Mouse (Mus musculus): ENCODE measurements around the gene Onecut3. TPM values are rescaled to one million over a fixed set of nuclear protein-coding genes. Genes with fewer than 3 reads are reported as not detected.

Onecut3 gene
- polyA plus RNA-seq, 1 experiment, result not detected

GRCm38 (mm10) chr10:80533704-80534103, 39.1 kb downstream of the Onecut3 start:
- 28% methylated on average over 7 of the region's 7 CpGs for WGBS
- Histone ChIP-seq H3K4me3 (replicated peaks; ENCODE audit: control insufficient read depth, low read depth, low read length) (no peak overlapping the region), H3K27ac (ENCODE audit: control insufficient read depth, insufficient read depth, low read depth, low read length, poor library complexity) (peak overlapping the region; percentile 53), H3K4me1 (ENCODE audit: control insufficient read depth, insufficient read depth, low read length) (peaks cover 7% of the 10 kb centered on the region)
- TF ChIP-seq POLR2A (IDR thresholded peaks at IDR 0.05; ENCODE audit: borderline replicate concordance, control insufficient read depth, low read depth, low read length), result peak; percentile 32; the same call in 1 of the 2 replicates
- TF ChIP-seq CTCF (IDR thresholded peaks at IDR 0.05; ENCODE audit: control insufficient read depth, insufficient read depth, low read length), result no peak

GRCm38 (mm10) chr10:80535071-80535470, 40.4 kb downstream of the Onecut3 start:
- Histone ChIP-seq H3K4me3 (replicated peaks; ENCODE audit: control insufficient read depth, low read depth, low read length) (peak overlapping the region; percentile 38), H3K27ac (ENCODE audit: control insufficient read depth, insufficient read depth, low read depth, low read length, poor library complexity) (peak overlapping the region; percentile 56), H3K4me1 (ENCODE audit: control insufficient read depth, insufficient read depth, low read length) (peaks cover 7% of the 10 kb centered on the region)
- TF ChIP-seq CTCF (IDR thresholded peaks at IDR 0.05; ENCODE audit: control insufficient read depth, insufficient read depth, low read length), result no peak
- no peak for TF ChIP-seq POLR2A (IDR thresholded peaks at IDR 0.05; ENCODE audit: borderline replicate concordance, control insufficient read depth, low read depth, low read length)
- WGBS, result 5% methylated on average over 14 of the region's 14 CpGs

- TF ChIP-seq CTCF (IDR thresholded peaks at IDR 0.05; ENCODE audit: control insufficient read depth, insufficient read depth, low read length) (no peak), POLR2A (IDR thresholded peaks at IDR 0.05; ENCODE audit: borderline replicate concordance, control insufficient read depth, low read depth, low read length) (no peak)
- Histone ChIP-seq H3K4me3 (replicated peaks; ENCODE audit: control insufficient read depth, low read depth, low read length) (peak overlapping the region; percentile 38), H3K27ac (ENCODE audit: control insufficient read depth, insufficient read depth, low read depth, low read length, poor library complexity) (peak overlapping the region; percentile 56), H3K4me1 (ENCODE audit: control insufficient read depth, insufficient read depth, low read length) (peaks cover 7% of the 10 kb centered on the region)
- WGBS, result 26% methylated on average over 13 of the region's 13 CpGs
Observed at GRCm38 (mm10) chr10:80535711-80536110, 41.1 kb downstream of the Onecut3 start.

- Histone ChIP-seq H3K27ac (ENCODE audit: control insufficient read depth, insufficient read depth, low read depth, low read length, poor library complexity) (no peak overlapping the region), H3K4me3 (replicated peaks; ENCODE audit: control insufficient read depth, low read depth, low read length) (no peak overlapping the region), H3K4me1 (ENCODE audit: control insufficient read depth, insufficient read depth, low read length) (peaks cover 7% of the 10 kb centered on the region)
- WGBS, result 46% methylated on average over 5 of the region's 5 CpGs
- TF ChIP-seq CTCF (IDR thresholded peaks at IDR 0.05; ENCODE audit: control insufficient read depth, insufficient read depth, low read length) (no peak), POLR2A (IDR thresholded peaks at IDR 0.05; ENCODE audit: borderline replicate concordance, control insufficient read depth, low read depth, low read length) (no peak)
Observed at GRCm38 (mm10) chr10:80538180-80538579, 43.5 kb downstream of the Onecut3 start.

GRCm38 (mm10) chr10:80538710-80539394, 44.2 kb downstream of the Onecut3 start, which contains the start of gene Atp8b3:
Atp8b3 (minus strand) TSS chr10:80539124.
- H3K4me1 ChIP-seq (ENCODE audit: control insufficient read depth, insufficient read depth, low read length), result peaks cover 7% of the 10 kb centered on the region
- TF ChIP-seq CTCF (IDR thresholded peaks at IDR 0.05; ENCODE audit: control insufficient read depth, insufficient read depth, low read length) (peak; percentile 3; the same call in 1 of the 2 replicates), POLR2A (IDR thresholded peaks at IDR 0.05; ENCODE audit: borderline replicate concordance, control insufficient read depth, low read depth, low read length) (peak; percentile 46; the same call in 1 of the 2 replicates)
- WGBS, result 2% methylated on average over 30 of the region's 30 CpGs
- peak within 1 kb of the TSS; percentile 6 for H3K4me3 ChIP-seq (replicated peaks; ENCODE audit: control insufficient read depth, low read depth, low read length)
- H3K27ac ChIP-seq (ENCODE audit: control insufficient read depth, insufficient read depth, low read depth, low read length, poor library complexity), result peak within 1 kb of the TSS; percentile 27; the same call in 1 of the 2 replicates

- TF ChIP-seq CTCF (IDR thresholded peaks at IDR 0.05; ENCODE audit: control insufficient read depth, insufficient read depth, low read length) (no peak), POLR2A (IDR thresholded peaks at IDR 0.05; ENCODE audit: borderline replicate concordance, control insufficient read depth, low read depth, low read length) (no peak)
- Histone ChIP-seq H3K4me1 (ENCODE audit: control insufficient read depth, insufficient read depth, low read length) (peaks cover 4% of the 10 kb centered on the region), H3K4me3 (replicated peaks; ENCODE audit: control insufficient read depth, low read depth, low read length) (no peak overlapping the region), H3K27ac (ENCODE audit: control insufficient read depth, insufficient read depth, low read depth, low read length, poor library complexity) (no peak overlapping the region)
- 32% methylated on average over 5 of the region's 5 CpGs for WGBS
Observed at GRCm38 (mm10) chr10:80539493-80539892, 44.9 kb downstream of the Onecut3 start.

- no peak overlapping the region for H3K27ac ChIP-seq (ENCODE audit: control insufficient read depth, insufficient read depth, low read depth, low read length, poor library complexity)
- peaks cover 2% of the 10 kb centered on the region; the same call in 1 of the 2 replicates for H3K4me1 ChIP-seq (ENCODE audit: control insufficient read depth, insufficient read depth, low read length)
- WGBS, result 90% methylated on average over 14 of the region's 14 CpGs
- TF ChIP-seq CTCF (IDR thresholded peaks at IDR 0.05; ENCODE audit: control insufficient read depth, insufficient read depth, low read length), result no peak
- no peak for TF ChIP-seq POLR2A (IDR thresholded peaks at IDR 0.05; ENCODE audit: borderline replicate concordance, control insufficient read depth, low read depth, low read length)
- H3K4me3 ChIP-seq (replicated peaks; ENCODE audit: control insufficient read depth, low read depth, low read length), result no peak overlapping the region
Observed at GRCm38 (mm10) chr10:80543873-80544272, 49.2 kb downstream of the Onecut3 start.

GRCm38 (mm10) chr10:80545590-80545989, 51.0 kb downstream of the Onecut3 start:
- TF ChIP-seq CTCF (IDR thresholded peaks at IDR 0.05; ENCODE audit: control insufficient read depth, insufficient read depth, low read length), result no peak
- TF ChIP-seq POLR2A (IDR thresholded peaks at IDR 0.05; ENCODE audit: borderline replicate concordance, control insufficient read depth, low read depth, low read length), result no peak
- H3K27ac ChIP-seq (ENCODE audit: control insufficient read depth, insufficient read depth, low read depth, low read length, poor library complexity), result no peak overlapping the region
- peaks cover 2% of the 10 kb centered on the region; the same call in 1 of the 2 replicates for H3K4me1 ChIP-seq (ENCODE audit: control insufficient read depth, insufficient read depth, low read length)
- H3K4me3 ChIP-seq (replicated peaks; ENCODE audit: control insufficient read depth, low read depth, low read length), result no peak overlapping the region
- WGBS, result 86% methylated on average over 8 of the region's 8 CpGs

Data from bone marrow, adult 2 months (tissue).